Mouse (Mus musculus): Measurements from ENCODE around the gene Txlng. TPM values are rescaled to one million over a fixed set of nuclear protein-coding genes. Genes with fewer than 3 reads are reported as not detected.

Gene Txlng
- polyA plus RNA-seq (2012; rRNA removed; ENCODE audit: low replicate concordance), result 0.59 and 0.92 TPM in 2 replicates

GRCm38 (mm10) chrX:162829203-162829708 is at the start of gene Txlng:
Txlng (minus strand) TSS chrX:162829454.

GRCm38 (mm10) chrX:162760115-162760942 is 68.9 kb downstream of the Txlng start, which contains the start of gene Rbbp7:
Rbbp7 (plus strand) TSS chrX:162760402.

Other genes with a start within 250 kb of the Txlng start
- gene Reps2, start 185.8 kb downstream of the Txlng start, polyA plus RNA-seq (2012; rRNA removed; ENCODE audit: low replicate concordance), result 0.67 and 0.81 TPM in 2 replicates
- 12.3 and 13.8 TPM in 2 replicates for gene Rbbp7, start 69.1 kb downstream of the Txlng start, polyA plus RNA-seq (2012; rRNA removed; ENCODE audit: low replicate concordance)
- 3.2 and 6.6 TPM in 2 replicates for gene Syap1, start 59.0 kb upstream of the Txlng start, polyA plus RNA-seq (2012; rRNA removed; ENCODE audit: low replicate concordance)
- 1.1 and 1.3 TPM in 2 replicates for gene Ctps2, start 71.8 kb upstream of the Txlng start, polyA plus RNA-seq (2012; rRNA removed; ENCODE audit: low replicate concordance)
- 0.32 and 177 TPM in 2 replicates for gene S100g, start 135.1 kb upstream of the Txlng start, polyA plus RNA-seq (2012; rRNA removed; ENCODE audit: low replicate concordance)